Mouse (Mus musculus) heart, embryonic 11.5 days (tissue): ENCODE measurements around the gene Acot6. TPM values are rescaled to one million over a fixed set of nuclear protein-coding genes. Genes with fewer than 3 reads are reported as not detected.
A peak's percentile ranks its signal among the peaks of the same experiment; 100 is the strongest.
"Not testable (repeated sequence)": the region's sequence is repeated elsewhere in the genome, so short reads cannot be mapped to it uniquely, and the experiment has no call there.

ENCODE experiments used
- ATAC-seq: fragments of 200-750 bp; cut with Nextera tagmentation; replicated peaks from 2 replicates; pipeline ENCODE4 v1.8.0; 2017; ENCODE audit warnings: moderate library complexity; ENCODE audit not compliant: insufficient number of reproducible peaks, low FRiP score, low TSS enrichment
- H3K27ac ChIP-seq: fragments of 300-500 bp; sonication (generic); 2 replicates; pipeline ENCODE4 v1.5.1; 2014; ENCODE audit warnings: mild to moderate bottlenecking, low read depth, low read length
- H3K27me3 ChIP-seq: fragments of 300-500 bp; sonication (generic); 2 replicates; pipeline ENCODE4 v1.6.1; 2014; ENCODE audit warnings: mild to moderate bottlenecking, low read length, mixed read lengths; ENCODE audit not compliant: control insufficient read depth, insufficient read depth
- H3K36me3 ChIP-seq: fragments of 300-500 bp; sonication (generic); 2 replicates; pipeline ENCODE4 v1.6.1; 2014; ENCODE audit warnings: mild to moderate bottlenecking, low read length, moderate library complexity, mixed read lengths; ENCODE audit not compliant: control insufficient read depth, insufficient read depth
- H3K4me1 ChIP-seq: fragments of 300-500 bp; sonication (generic); 2 replicates; pipeline ENCODE4 v1.6.1; 2014; ENCODE audit warnings: low read length; ENCODE audit not compliant: control insufficient read depth, insufficient read depth
- H3K4me2 ChIP-seq: fragments of 300-500 bp; sonication (generic); 2 replicates; pipeline ENCODE4 v1.6.1; 2014; ENCODE audit warnings: mild to moderate bottlenecking, moderate library complexity
- H3K4me3 ChIP-seq: fragments of 300-500 bp; sonication (generic); 2 replicates; pipeline ENCODE4 v1.5.1; 2014; ENCODE audit warnings: low read depth, low read length
- H3K9ac ChIP-seq: fragments of 300-500 bp; sonication (generic); 2 replicates; pipeline ENCODE4 v1.6.1; 2014; ENCODE audit warnings: mild to moderate bottlenecking, low read depth, low read length, moderate library complexity
- H3K9me3 ChIP-seq: fragments of 300-500 bp; sonication (generic); replicated peaks from 2 replicates; pipeline ENCODE4 v1.6.1; 2016; ENCODE audit warnings: low read length; ENCODE audit not compliant: control insufficient read depth
- WGBS: fragments of 180-500 bp; shearing (Covaris S2); extraction: QIAGEN DNeasy Blood & Tissue Kit; methylation state at CpG from one replicate; pipeline ENCODE4 v1.1.7; 2014; ENCODE audit not compliant: insufficient replicate concordance; 5-methylcytosine and 5-hydroxymethylcytosine counted together
- polyA plus RNA-seq: library from polyadenylated mRNA; unstranded; fragments of >200 nt; fragmentation: Nextera tagmentation; extraction: Ambion mirVana; gene quantifications from 2 replicates; pipeline ENCODE4 v1.2.1, GENCODE M21; 2014

Gene Acot6
- polyA plus RNA-seq, 1 experiment from 2014 or later: 0.89 TPM

DNA sequence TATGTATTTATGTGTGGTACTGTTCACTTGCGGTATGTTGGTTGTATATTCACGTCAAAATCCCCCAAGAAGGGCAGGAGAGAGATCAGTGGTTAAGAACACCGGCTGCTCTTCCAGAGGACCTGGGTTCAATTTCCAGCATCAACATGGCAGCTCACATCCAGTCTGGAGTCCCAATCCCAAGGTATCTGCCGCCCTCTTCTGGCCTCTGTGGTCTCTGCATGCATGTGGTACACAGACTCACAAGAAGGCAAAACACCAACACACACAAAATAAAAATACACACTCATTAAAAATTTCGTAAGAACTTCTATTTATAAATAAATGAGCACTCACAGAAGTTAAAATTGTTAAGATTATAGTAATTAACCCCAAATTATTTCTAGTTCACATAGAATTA, 37.2 kb upstream of the Acot6 start:
- Histone ChIP-seq H3K9me3 (no peaks in the 10 kb centered on the region), H3K4me3 (no peak overlapping the region), H3K4me2 (no peak overlapping the region), H3K27ac (no peak overlapping the region), H3K36me3 (no peaks in the 10 kb centered on the region), H3K27me3 (peaks cover 10% of the 10 kb centered on the region), H3K9ac (no peak overlapping the region), H3K4me1 (no peaks in the 10 kb centered on the region)
- no peak for ATAC-seq
- 66% methylated on average over 5 of the region's 5 CpGs for WGBS

DNA sequence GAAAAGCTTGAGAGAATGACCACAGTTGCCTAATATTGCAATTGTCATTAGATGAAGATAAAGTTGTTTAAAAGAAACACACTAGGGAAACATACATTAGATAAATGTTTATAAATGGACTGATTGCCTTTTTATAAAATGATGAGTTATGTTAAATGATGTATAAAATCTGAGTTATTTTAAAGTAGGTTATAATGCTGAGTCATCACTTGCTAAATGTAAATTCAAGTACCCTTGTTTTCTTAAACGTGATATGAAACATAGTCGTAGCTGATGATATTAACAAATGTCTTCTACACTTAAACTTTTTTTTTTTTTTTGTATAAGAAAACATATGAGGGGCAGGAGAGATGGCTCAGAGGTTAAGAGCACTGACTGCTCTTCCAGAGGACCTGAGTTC, 36.6 kb upstream of the Acot6 start:
- Histone ChIP-seq H3K9ac (no peak overlapping the region), H3K4me1 (no peaks in the 10 kb centered on the region), H3K4me3 (no peak overlapping the region), H3K9me3 (no peaks in the 10 kb centered on the region), H3K36me3 (no peaks in the 10 kb centered on the region), H3K27me3 (peaks cover 16% of the 10 kb centered on the region), H3K4me2 (no peak overlapping the region), H3K27ac (no peak overlapping the region)
- ATAC-seq: no peak
- WGBS: 75% methylated on average over 2 of the region's 2 CpGs

DNA sequence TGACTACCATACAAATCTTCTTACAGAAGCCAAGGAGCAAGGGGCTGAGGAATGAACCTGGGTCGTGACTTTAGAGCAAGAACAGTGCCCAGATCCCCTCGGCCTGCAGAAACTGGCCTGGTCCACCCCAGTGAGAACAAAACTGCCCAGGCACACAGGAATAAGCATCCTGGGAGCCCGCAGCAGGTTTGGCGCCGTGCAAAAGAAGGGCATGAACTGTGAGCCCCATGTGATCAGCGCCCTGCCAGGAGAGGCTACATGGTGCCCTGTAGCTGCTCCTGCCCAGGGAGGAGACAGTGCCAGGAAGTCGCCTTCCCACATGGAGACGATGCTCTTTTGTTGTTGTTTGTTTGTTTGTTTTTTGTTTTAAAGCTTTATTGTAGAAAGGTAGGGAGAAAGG, 35.8 kb upstream of the Acot6 start:
- 68% methylated on average over 8 of the region's 8 CpGs for WGBS

DNA sequence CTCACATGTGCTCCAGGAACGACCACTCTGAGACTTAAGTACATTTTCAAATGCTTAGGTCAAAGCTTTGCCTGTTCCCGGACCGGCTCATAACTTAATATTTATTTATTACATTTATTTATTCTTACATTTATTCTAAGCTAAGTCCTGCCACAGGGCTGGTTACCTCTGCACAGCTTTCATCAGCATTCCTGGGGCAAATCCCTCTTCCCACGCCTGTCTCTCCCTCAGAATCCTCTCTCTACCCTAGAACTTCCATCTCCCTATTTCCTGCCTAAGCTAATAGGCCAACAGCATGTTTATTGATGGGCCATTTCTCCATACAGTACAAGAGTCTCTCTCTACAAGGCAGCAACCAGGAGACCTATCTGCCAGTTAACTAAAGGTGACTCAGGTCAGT, 32.7 kb upstream of the Acot6 start:
- no peaks in the 10 kb centered on the region for H3K9me3 ChIP-seq
- H3K27me3 ChIP-seq: peaks cover 27% of the 10 kb centered on the region
- WGBS: 73% methylated on average over 4 of the region's 4 CpGs
- H3K4me2 ChIP-seq: no peak overlapping the region
- no peaks in the 10 kb centered on the region for H3K36me3 ChIP-seq
- H3K9ac ChIP-seq: no peak overlapping the region
- H3K4me3 ChIP-seq: no peak overlapping the region
- no peaks in the 10 kb centered on the region for H3K4me1 ChIP-seq
- no peak for ATAC-seq
- H3K27ac ChIP-seq: no peak overlapping the region

More for the DNA sequence above, 35.8 kb upstream of the Acot6 start:
- Histone ChIP-seq H3K4me3 (no peak overlapping the region), H3K27ac (no peak overlapping the region), H3K9ac (no peak overlapping the region), H3K9me3 (no peaks in the 10 kb centered on the region), H3K4me2 (no peak overlapping the region), H3K27me3 (peaks cover 21% of the 10 kb centered on the region), H3K4me1 (no peaks in the 10 kb centered on the region), H3K36me3 (no peaks in the 10 kb centered on the region)
- ATAC-seq: no peak

DNA sequence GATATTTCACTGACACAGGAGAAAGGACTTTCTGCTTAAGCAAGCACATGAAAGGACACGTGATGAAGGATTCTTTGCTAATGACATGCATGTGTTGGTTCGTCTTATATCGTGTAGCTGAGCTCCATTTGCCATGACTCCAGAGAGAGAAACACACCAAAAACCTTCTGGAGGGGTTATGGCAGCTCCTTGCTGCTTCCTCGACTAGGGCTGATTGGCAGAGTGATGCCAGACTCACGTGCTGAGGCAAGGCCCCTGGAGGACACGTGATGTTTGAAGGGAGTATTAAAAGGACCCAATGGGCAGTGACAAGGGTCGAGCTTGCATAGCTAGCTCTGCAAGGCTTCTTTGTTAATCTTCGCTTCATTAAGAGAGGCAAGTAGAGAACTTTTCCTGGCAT, 32.2 kb upstream of the Acot6 start:
- no peak for ATAC-seq

DNA sequence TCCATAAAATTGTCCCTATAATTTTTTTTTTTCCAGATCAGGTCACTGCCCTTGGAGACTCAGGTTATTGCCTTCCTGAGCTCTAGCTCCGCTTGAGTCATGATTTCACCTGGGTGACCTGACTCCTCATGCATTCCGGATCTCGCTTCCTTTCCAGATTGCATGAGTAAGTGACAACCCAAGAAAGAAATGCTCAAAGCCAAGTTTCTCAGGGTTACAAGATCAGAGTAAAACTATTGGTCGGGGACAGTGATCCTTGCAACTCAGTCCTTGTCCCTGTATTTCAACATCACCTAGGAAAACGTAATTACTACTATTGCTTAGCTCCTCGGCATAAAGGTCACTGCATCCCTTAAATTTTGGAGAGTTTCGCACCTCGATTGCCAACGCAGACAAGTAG, 31.5 kb upstream of the Acot6 start, which contains the start of gene Acot5:
Acot5 (plus strand) TSS at position 340 of the 400 bp plus-strand sequence.
- H3K4me3 ChIP-seq: peak within 1 kb of the TSS; percentile 43
- peaks cover 30% of the 10 kb centered on the region for H3K27me3 ChIP-seq
- no peaks in the 10 kb centered on the region for H3K4me1 ChIP-seq
- no peak within 1 kb of the TSS for H3K27ac ChIP-seq
- H3K9me3 ChIP-seq: no peaks in the 10 kb centered on the region
- H3K9ac ChIP-seq: peak within 1 kb of the TSS; percentile 16; the same call in 1 of the 2 replicates
- H3K4me2 ChIP-seq: peak within 1 kb of the TSS; percentile 73
- ATAC-seq: no peak
- 45% methylated on average over 9 of the region's 9 CpGs for WGBS
- H3K36me3 ChIP-seq: no peaks in the 10 kb centered on the region

More for the DNA sequence above, 32.2 kb upstream of the Acot6 start:
- Histone ChIP-seq H3K9ac (no peak overlapping the region), H3K4me3 (no peak overlapping the region), H3K9me3 (no peaks in the 10 kb centered on the region), H3K36me3 (no peaks in the 10 kb centered on the region), H3K4me2 (no peak overlapping the region), H3K4me1 (no peaks in the 10 kb centered on the region), H3K27me3 (peaks cover 30% of the 10 kb centered on the region), H3K27ac (no peak overlapping the region)
- WGBS: 64% methylated on average over 8 of the region's 8 CpGs

DNA sequence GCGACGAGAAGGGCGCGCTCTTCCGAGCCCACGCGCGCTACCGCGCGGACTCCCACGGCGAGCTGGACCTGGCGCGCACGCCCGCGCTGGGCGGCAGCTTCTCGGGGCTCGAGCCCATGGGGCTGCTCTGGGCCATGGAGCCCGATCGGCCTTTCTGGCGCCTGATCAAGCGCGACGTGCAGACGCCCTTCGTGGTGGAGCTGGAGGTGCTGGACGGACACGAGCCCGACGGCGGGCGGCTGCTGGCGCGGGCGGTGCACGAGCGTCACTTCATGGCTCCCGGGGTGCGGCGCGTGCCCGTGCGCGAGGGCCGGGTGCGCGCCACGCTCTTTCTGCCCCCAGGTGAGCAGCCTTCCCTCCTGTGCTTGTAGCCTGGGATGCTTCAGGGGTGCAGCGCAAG, 30.9 kb upstream of the Acot6 start:
- H3K4me1 ChIP-seq, ATAC-seq, H3K27ac ChIP-seq, H3K36me3 ChIP-seq, H3K9me3 ChIP-seq: not testable (repeated sequence)
- peak overlapping the region; percentile 43 for H3K4me3 ChIP-seq
- H3K9ac ChIP-seq: peak overlapping the region; percentile 16; the same call in 1 of the 2 replicates
- H3K4me2 ChIP-seq: peak overlapping the region; percentile 73
- 2% methylated on average over 44 of the region's 52 CpGs for WGBS
- H3K27me3 ChIP-seq: peaks cover 30% of the 10 kb centered on the region

DNA sequence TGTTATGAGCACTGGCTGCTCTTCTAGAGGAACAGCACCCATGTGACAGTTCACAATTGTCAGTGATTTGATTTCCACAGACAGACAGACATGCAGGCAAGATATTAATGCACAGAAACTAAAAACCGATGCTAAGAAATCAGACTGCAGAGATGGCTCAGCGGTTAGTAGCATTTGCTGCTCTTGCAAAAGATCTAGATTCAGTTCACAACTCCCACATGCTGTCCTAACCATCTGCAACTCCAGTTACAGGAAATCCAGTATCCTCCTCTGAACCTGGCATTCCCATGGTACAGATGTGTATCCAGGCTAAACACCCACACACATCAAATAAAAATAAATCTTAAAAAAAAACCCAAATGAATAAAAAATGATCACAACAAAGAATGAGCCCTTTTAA, 28.8 kb upstream of the Acot6 start:
- Histone ChIP-seq H3K4me3 (no peak overlapping the region), H3K9me3 (no peaks in the 10 kb centered on the region), H3K27ac (no peak overlapping the region), H3K27me3 (peaks cover 29% of the 10 kb centered on the region), H3K4me2 (no peak overlapping the region), H3K9ac (no peak overlapping the region), H3K36me3 (no peaks in the 10 kb centered on the region), H3K4me1 (no peaks in the 10 kb centered on the region)
- ATAC-seq: no peak
- 80% methylated on average over 2 of the region's 2 CpGs for WGBS

DNA sequence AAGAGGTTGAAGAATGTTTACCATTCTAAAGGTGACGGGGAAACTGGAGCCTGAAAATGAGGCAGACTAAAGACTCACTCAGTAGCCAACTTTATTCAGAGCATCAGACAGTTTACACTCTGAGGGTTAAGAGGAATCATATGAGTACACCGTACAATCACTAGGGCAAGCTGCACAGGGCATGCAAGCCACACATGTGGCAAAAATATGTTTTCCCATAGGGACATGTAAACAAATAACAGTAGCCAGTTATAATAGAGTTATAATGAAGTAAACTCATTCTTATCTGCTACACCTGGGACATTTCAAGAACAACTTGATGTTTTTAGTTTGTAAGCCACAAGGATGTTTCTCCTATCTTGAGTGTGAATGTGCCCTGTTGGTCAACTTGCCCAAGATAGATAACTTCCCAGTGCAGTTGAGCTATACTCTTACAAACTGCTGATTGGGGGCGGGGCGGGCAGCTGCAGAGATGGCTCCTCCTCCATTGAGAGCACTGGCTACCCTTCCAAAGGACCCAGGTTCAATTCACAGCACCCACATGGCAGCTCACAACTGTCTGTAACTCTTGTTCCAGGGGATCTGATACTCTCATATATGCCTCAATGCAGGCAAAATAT, 23.0 kb upstream of the Acot6 start:
- H3K4me1 ChIP-seq: no peaks in the 10 kb centered on the region
- no peaks in the 10 kb centered on the region for H3K9me3 ChIP-seq
- H3K27ac ChIP-seq: no peak overlapping the region
- WGBS: 68% methylated on average over 4 of the region's 4 CpGs
- no peak overlapping the region for H3K4me2 ChIP-seq
- H3K27me3 ChIP-seq: 0 out of 2 replicates have a peak, but pooled peaks cover 3% of the 10 kb centered on the region
- ATAC-seq: no peak
- H3K4me3 ChIP-seq: no peak overlapping the region
- no peaks in the 10 kb centered on the region for H3K36me3 ChIP-seq
- H3K9ac ChIP-seq: no peak overlapping the region
